8 mouse cellular contexts compared by ENCODE assay signal in genomic region chr6:125320323-125320722, GRCm38 (mm10). TPM values are rescaled to one million over a fixed set of nuclear protein-coding genes. Genes with fewer than 3 reads are reported as not detected.
DNase-seq lines count a peak whose midpoint lies in the region; ATAC-seq and TF ChIP-seq lines count a peak whose summit lies in the region.

TSS of gene Scnn1a (plus strand) at chr6:125320659.

- no peak for DNase-seq in heart, postnatal 36 days
- DNase-seq in kidney, adult 8-10 months = peak; percentile 56 to 80
- peak; percentile 70 for DNase-seq in lung, adult 2 months
- DNase-seq in left cerebral cortex, adult 11 months (ENCODE audit: low spot score) = no peak
- DNase-seq in left cerebral cortex, postnatal 25 days (ENCODE audit: low spot score in 2 of 2) = no peak
- DNase-seq in frontal cortex, postnatal 36 days (ENCODE audit: low spot score in 2 of 2) = no peak

- H3K4me1 ChIP-seq in heart, embryonic 14.5 days (ENCODE audit: control insufficient read depth in 2 of 2, insufficient read depth in 2 of 2, low read length in 2 of 2) = peaks cover 7 to 11% of the 10 kb centered on the region in 2 experiments; a peak in 2 of 4 replicates
- peaks cover 47% of the 10 kb centered on the region for H3K4me1 ChIP-seq in E14TG2a.4 (replicated peaks; ENCODE audit: low read depth, low read length)
- peaks cover 6% of the 10 kb centered on the region; the same call in 1 of the 2 replicates for H3K4me1 ChIP-seq in lung, adult 2 months (ENCODE audit: control insufficient read depth, insufficient read depth, low read length)

- intact Hi-C loops in heart, postnatal 36 days (cut with DNase I) = no loop called here
- intact Hi-C loops in left cerebral cortex, postnatal 25 days (cut with DNase I) = no loop called here

- no peak for ATAC-seq in heart, embryonic 14.5 days (ENCODE audit: insufficient number of reproducible peaks, insufficient read depth, low FRiP score, low read depth)

- H3K9me3 ChIP-seq in heart, embryonic 14.5 days (ENCODE audit: control insufficient read depth, low read length) = no peaks in the 10 kb centered on the region
- no peaks in the 10 kb centered on the region for H3K9me3 ChIP-seq in E14TG2a.4 (ENCODE audit: low read length)

- peaks cover 43% of the 10 kb centered on the region for H3K27me3 ChIP-seq in heart, embryonic 14.5 days (ENCODE audit: control insufficient read depth, insufficient read depth, low read length)
- H3K27me3 ChIP-seq in E14TG2a.4 (ENCODE audit: insufficient read depth, low read length) = peaks cover 77% of the 10 kb centered on the region

- no peak within 1 kb of the TSS for H3K27ac ChIP-seq in heart, embryonic 14.5 days (replicated peaks in 1 of 2; ENCODE audit: control insufficient read depth in 1 of 2, insufficient read depth in 1 of 2, low read depth in 2 of 2, low read length in 2 of 2)

- no peak within 1 kb of the TSS for H3K4me3 ChIP-seq in heart, embryonic 14.5 days (ENCODE audit: control insufficient read depth in 1 of 2, insufficient read depth in 1 of 2, low read depth in 1 of 2, low read length in 2 of 2)
- H3K4me3 ChIP-seq in E14TG2a.4 (replicated peaks; ENCODE audit: low read length) = peak within 1 kb of the TSS; percentile 57
- peak within 1 kb of the TSS; percentile 73 for H3K4me3 ChIP-seq in lung, adult 2 months (replicated peaks; ENCODE audit: extremely low read depth, low read depth, low read length)

- TF ChIP-seq CTCF in E14TG2a.4 (conservative IDR thresholded peaks at IDR 0.05; ENCODE audit: low read length) = no peak
- TF ChIP-seq CTCF in lung, adult 2 months (IDR thresholded peaks at IDR 0.05; ENCODE audit: insufficient read depth, low read length) = no peak

- peak within 1 kb of the TSS; percentile 30; the same call in 1 of the 2 replicates for H3K9ac ChIP-seq in heart, embryonic 14.5 days (ENCODE audit: low read length)

- H3K4me2 ChIP-seq in heart, embryonic 14.5 days (ENCODE audit: low read length) = peak within 1 kb of the TSS; percentile 39

- 100% methylated on average over 1 of the region's 1 CpGs for WGBS in heart, embryonic 14.5 days
- WGBS in lung, adult 2 months = 84% methylated on average over 1 of the region's 1 CpGs

- 0 out of 2 replicates have a peak, but pooled peaks have one; percentile 25 for TF ChIP-seq POLR2A in lung, adult 2 months (IDR thresholded peaks at IDR 0.05; ENCODE audit: borderline replicate concordance, extremely low read depth, low read depth, low read length)

- no peaks in the 10 kb centered on the region for H3K36me3 ChIP-seq in heart, embryonic 14.5 days (ENCODE audit: control insufficient read depth, insufficient read depth, low read length)
- H3K36me3 ChIP-seq in E14TG2a.4 (ENCODE audit: insufficient read depth, low read length) = no peaks in the 10 kb centered on the region

RNA-seq across cellular contexts. Expression of gene Scnn1a, which starts in this region (rescaled TPM):
- 0.65 and 1.00 TPM in 2 replicates for polyA plus RNA-seq in heart, embryonic 14.5 days (2014; fragmentation: Nextera tagmentation; extraction: Ambion mirVana)
- 1 to 10 TPM in 1 of 2 experiments, under 1 TPM in 1; 0.46 to 1.1 TPM for total RNA-seq in heart, postnatal 36 days (2021)
- polyA plus RNA-seq in lung, adult 2 months (2012; rRNA removed) = 245 and 249 TPM in 2 replicates
- total RNA-seq in left cerebral cortex, postnatal 25 days (2021) = 1 to 10 TPM; 2.4 to 2.6 TPM

Comparison
In these comparisons a context has a peak if more than half of its experiments do, and no peak if none do; other contexts are left out.
1. RNA of gene Scnn1a (polyA plus RNA-seq): 245 to 249 TPM in lung, adult 2 months; 0.65 to 1.00 TPM in heart, embryonic 14.5 days; every median in the first group is over 100 times any median in the second.
2. H3K4me3 ChIP-seq: peak in E14TG2a.4 (single experiment) and lung, adult 2 months (single experiment); none in heart, embryonic 14.5 days (0 of 2).
3. DNase-seq: peak in kidney, adult 8-10 months (2 of 2) and lung, adult 2 months (single experiment); none in heart, postnatal 36 days (0 of 2), left cerebral cortex, adult 11 months (single experiment), left cerebral cortex, postnatal 25 days (0 of 2) and frontal cortex, postnatal 36 days (0 of 2).